Mouse (Mus musculus) cerebellum, adult 9-11 months (tissue): Measurements from ENCODE around the gene Wasf1.

Experiments used
- DNase-seq: peaks from one replicate; pipeline ENCODE4 v3.0.0; 2022

The Wasf1 gene

GRCm38 (mm10) chr10:40985350-40985749, 102.1 kb downstream of the Wasf1 start:
- DNase-seq: no peak
